Mouse (Mus musculus) WW6 (cell line): ENCODE data around the gene Cd28.

Experiments used
- DNase-seq: peaks from one replicate; pipeline ENCODE4 v3.0.0-alpha.2; 2013; ENCODE audit warnings: low read depth, low spot score

Gene Cd28

GRCm38 (mm10) chr1:60716567-60716966 lies at the start of gene Cd28:
Gene Cd28, plus strand, starts transcription at chr1:60716800.
- DNase-seq, result no peak

- no peak for DNase-seq
Observed at GRCm38 (mm10) chr1:60667873-60668616, 48.6 kb upstream of the Cd28 start.

- no peak for DNase-seq
Observed at GRCm38 (mm10) chr1:60669048-60669447, 47.6 kb upstream of the Cd28 start.

GRCm38 (mm10) chr1:60669664-60670063 lies 46.9 kb upstream of the Cd28 start:
- no peak for DNase-seq

- no peak for DNase-seq
Observed at GRCm38 (mm10) chr1:60670172-60670571, 46.4 kb upstream of the Cd28 start.

- no peak for DNase-seq
Observed at GRCm38 (mm10) chr1:60683766-60684165, 32.8 kb upstream of the Cd28 start.

GRCm38 (mm10) chr1:60696115-60696895 lies 20.3 kb upstream of the Cd28 start:
- no peak for DNase-seq

- no peak for DNase-seq
Observed at GRCm38 (mm10) chr1:60702641-60703040, 14.0 kb upstream of the Cd28 start.

- no peak for DNase-seq
Observed at GRCm38 (mm10) chr1:60713238-60713637, 3.4 kb upstream of the Cd28 start.

- DNase-seq, result no peak
Observed at GRCm38 (mm10) chr1:60715651-60716196, 876 bp upstream of the Cd28 start.

- DNase-seq, result no peak
Observed at GRCm38 (mm10) chr1:60718580-60718979, 2.0 kb downstream of the Cd28 start.

- DNase-seq, result no peak
Observed at GRCm38 (mm10) chr1:60723555-60723954, 7.0 kb downstream of the Cd28 start.

- DNase-seq, result no peak
Observed at GRCm38 (mm10) chr1:60731940-60732339, 15.3 kb downstream of the Cd28 start.

- no peak for DNase-seq
Observed at GRCm38 (mm10) chr1:60735072-60735907, 18.7 kb downstream of the Cd28 start.

GRCm38 (mm10) chr1:60735908-60736280 lies 19.3 kb downstream of the Cd28 start:
- no peak for DNase-seq

- no peak for DNase-seq
Observed at GRCm38 (mm10) chr1:60744266-60744665, 27.7 kb downstream of the Cd28 start.

GRCm38 (mm10) chr1:60745664-60746063 lies 29.1 kb downstream of the Cd28 start:
- no peak for DNase-seq

- no peak for DNase-seq
Observed at GRCm38 (mm10) chr1:60746153-60746552, 29.6 kb downstream of the Cd28 start.

- no peak for DNase-seq
Observed at GRCm38 (mm10) chr1:60746856-60747255, 30.3 kb downstream of the Cd28 start.

GRCm38 (mm10) chr1:60748286-60748685 lies 31.7 kb downstream of the Cd28 start:
- no peak for DNase-seq

GRCm38 (mm10) chr1:60748936-60749335 lies 32.3 kb downstream of the Cd28 start:
- DNase-seq, result no peak

- DNase-seq, result no peak
Observed at GRCm38 (mm10) chr1:60749346-60749840, 32.8 kb downstream of the Cd28 start.
